Mouse (Mus musculus) heart, embryonic 16.5 days (tissue): Measurements from ENCODE around the gene Arhgef1. TPM values are rescaled to one million over a fixed set of nuclear protein-coding genes. Genes with fewer than 3 reads are reported as not detected.

ENCODE experiments used
- ATAC-seq: fragments of 200-750 bp; cut with Nextera tagmentation; replicated peaks from 2 replicates; pipeline ENCODE4 v1.8.0; 2017; ENCODE audit warnings: moderate number of reproducible peaks; ENCODE audit not compliant: insufficient read depth, low FRiP score; ENCODE audit errors: extremely low read depth
- H3K27ac ChIP-seq: fragments of 300-500 bp; sonication (generic); 2 replicates; pipeline ENCODE4 v1.5.1; 2014; ENCODE audit warnings: mild to moderate bottlenecking, low read length, control low read depth, moderate library complexity
- H3K27me3 ChIP-seq: fragments of 300-500 bp; sonication (generic); 2 replicates; pipeline ENCODE4 v1.6.1; 2014; ENCODE audit warnings: low read length, mixed read lengths; ENCODE audit not compliant: control insufficient read depth, insufficient read depth
- H3K36me3 ChIP-seq: fragments of 300-500 bp; sonication (generic); 2 replicates; pipeline ENCODE4 v1.6.1; 2014; ENCODE audit not compliant: control insufficient read depth, insufficient read depth
- H3K4me1 ChIP-seq: fragments of 300-500 bp; sonication (generic); 2 replicates; pipeline ENCODE4 v1.6.1; 2014; ENCODE audit warnings: low read length, mixed read lengths; ENCODE audit not compliant: control insufficient read depth, insufficient read depth
- H3K4me2 ChIP-seq: fragments of 300-500 bp; sonication (generic); 2 replicates; pipeline ENCODE4 v1.6.1; 2014; ENCODE audit warnings: low read depth, mild to moderate bottlenecking, control low read depth, low read length
- H3K4me3 ChIP-seq: fragments of 300-500 bp; sonication (generic); 2 replicates; pipeline ENCODE4 v1.5.1; 2014; ENCODE audit warnings: mild to moderate bottlenecking, control low read depth, low read length
- H3K9ac ChIP-seq: fragments of 300-500 bp; sonication (generic); 2 replicates; pipeline ENCODE4 v1.6.1; 2014; ENCODE audit warnings: low read length, control low read depth
- H3K9me3 ChIP-seq: fragments of 300-500 bp; sonication (generic); replicated peaks from 2 replicates; pipeline ENCODE4 v1.6.1; 2016; ENCODE audit warnings: low read length; ENCODE audit not compliant: control insufficient read depth
- WGBS: fragments of 180-500 bp; shearing (Covaris S2); extraction: QIAGEN DNeasy Blood & Tissue Kit; methylation state at CpG from one replicate; pipeline ENCODE4 v1.1.7; 2014; 5-methylcytosine and 5-hydroxymethylcytosine counted together
- polyA plus RNA-seq: library from polyadenylated mRNA; unstranded; fragments of >200 nt; fragmentation: Nextera tagmentation; extraction: Ambion mirVana; gene quantifications from 2 replicates; pipeline ENCODE4 v1.2.1, GENCODE M21; 2015

The Arhgef1 gene
- 75.4 and 80.9 TPM in 2 replicates for polyA plus RNA-seq

GRCm38 (mm10) chr7:24902630-24903443, at the start of gene Arhgef1:
Arhgef1 (plus strand) TSS chr7:24902912.
- WGBS, result 6% methylated on average over 56 of the region's 68 CpGs
- Histone ChIP-seq H3K4me3 (peak within 1 kb of the TSS; percentile 88), H3K9me3 (no peaks in the 10 kb centered on the region), H3K4me2 (peak within 1 kb of the TSS; percentile 96), H3K9ac (peak within 1 kb of the TSS; percentile 92), H3K36me3 (no peaks in the 10 kb centered on the region), H3K4me1 (peaks cover 32% of the 10 kb centered on the region), H3K27ac (peak within 1 kb of the TSS; percentile 94), H3K27me3 (no peaks in the 10 kb centered on the region)
- ATAC-seq, result no peak; the same call in 1 of the 2 replicates

- Histone ChIP-seq H3K4me3 (no peak overlapping the region), H3K27me3 (no peaks in the 10 kb centered on the region), H3K36me3 (no peaks in the 10 kb centered on the region), H3K9me3 (no peaks in the 10 kb centered on the region), H3K9ac (no peak overlapping the region), H3K4me1 (no peaks in the 10 kb centered on the region), H3K4me2 (no peak overlapping the region), H3K27ac (no peak overlapping the region)
- no peak for ATAC-seq
Observed at GRCm38 (mm10) chr7:24853233-24853563, 49.5 kb upstream of the Arhgef1 start.

GRCm38 (mm10) chr7:24853695-24854094, 49.0 kb upstream of the Arhgef1 start:
- H3K4me3 ChIP-seq, result no peak overlapping the region
- no peak for ATAC-seq
- H3K36me3 ChIP-seq, result no peaks in the 10 kb centered on the region
- H3K9ac ChIP-seq, result no peak overlapping the region
- no peak overlapping the region for H3K27ac ChIP-seq
- H3K4me2 ChIP-seq, result no peak overlapping the region
- H3K9me3 ChIP-seq, result no peaks in the 10 kb centered on the region
- no peaks in the 10 kb centered on the region for H3K27me3 ChIP-seq
- no peaks in the 10 kb centered on the region for H3K4me1 ChIP-seq
- WGBS, result 25% methylated on average over 7 of the region's 7 CpGs

GRCm38 (mm10) chr7:24856460-24857120, 46.1 kb upstream of the Arhgef1 start:
- Histone ChIP-seq H3K4me1 (no peaks in the 10 kb centered on the region), H3K4me2 (no peak overlapping the region), H3K27me3 (no peaks in the 10 kb centered on the region), H3K9ac (no peak overlapping the region), H3K36me3 (no peaks in the 10 kb centered on the region), H3K27ac (no peak overlapping the region), H3K9me3 (no peaks in the 10 kb centered on the region), H3K4me3 (no peak overlapping the region)
- no peak for ATAC-seq
- WGBS, result 43% methylated on average over 6 of the region's 6 CpGs

GRCm38 (mm10) chr7:24859234-24859633, 43.5 kb upstream of the Arhgef1 start:
- Histone ChIP-seq H3K9me3 (no peaks in the 10 kb centered on the region), H3K36me3 (no peaks in the 10 kb centered on the region), H3K4me2 (no peak overlapping the region), H3K9ac (no peak overlapping the region), H3K4me1 (no peaks in the 10 kb centered on the region), H3K4me3 (no peak overlapping the region), H3K27ac (no peak overlapping the region), H3K27me3 (no peaks in the 10 kb centered on the region)
- 73% methylated on average over 5 of the region's 5 CpGs for WGBS
- no peak for ATAC-seq

- H3K9ac ChIP-seq, result no peak within 1 kb of the TSS
- H3K4me1 ChIP-seq, result no peaks in the 10 kb centered on the region
- H3K4me2 ChIP-seq, result no peak within 1 kb of the TSS
- H3K36me3 ChIP-seq, result no peaks in the 10 kb centered on the region
- ATAC-seq, result no peak
- 79% methylated on average over 7 of the region's 7 CpGs for whole genome bisulfite sequencing
- H3K27me3 ChIP-seq, result no peaks in the 10 kb centered on the region
- H3K4me3 ChIP-seq, result no peak within 1 kb of the TSS
- H3K9me3 ChIP-seq, result no peaks in the 10 kb centered on the region
- H3K27ac ChIP-seq, result no peak within 1 kb of the TSS
Observed at GRCm38 (mm10) chr7:24861913-24862312, 40.8 kb upstream of the Arhgef1 start, which contains the start of gene Gm9844. Gm9844 (plus strand) TSS chr7:24862213.

GRCm38 (mm10) chr7:24862853-24863252, 39.9 kb upstream of the Arhgef1 start:
- no peak for ATAC-seq
- no peak overlapping the region for H3K9ac ChIP-seq
- H3K4me1 ChIP-seq, result no peaks in the 10 kb centered on the region
- H3K27me3 ChIP-seq, result no peaks in the 10 kb centered on the region
- H3K27ac ChIP-seq, result no peak overlapping the region
- 76% methylated on average over 4 of the region's 4 CpGs for WGBS
- H3K36me3 ChIP-seq, result no peaks in the 10 kb centered on the region
- no peak overlapping the region for H3K4me2 ChIP-seq
- H3K9me3 ChIP-seq, result no peaks in the 10 kb centered on the region
- H3K4me3 ChIP-seq, result no peak overlapping the region

GRCm38 (mm10) chr7:24864156-24864555, 38.6 kb upstream of the Arhgef1 start:
- Histone ChIP-seq H3K9ac (no peak overlapping the region), H3K27me3 (peaks cover 3% of the 10 kb centered on the region; the same call in 1 of the 2 replicates), H3K4me2 (no peak overlapping the region), H3K4me3 (no peak overlapping the region), H3K4me1 (no peaks in the 10 kb centered on the region), H3K9me3 (no peaks in the 10 kb centered on the region), H3K36me3 (no peaks in the 10 kb centered on the region), H3K27ac (no peak overlapping the region)
- 33% methylated on average over 6 of the region's 6 CpGs for WGBS
- ATAC-seq, result no peak

- Histone ChIP-seq H3K27me3 (peaks cover 20% of the 10 kb centered on the region), H3K9me3 (0 out of 2 replicates have a peak, but pooled peaks cover 5% of the 10 kb centered on the region), H3K4me2 (no peak overlapping the region), H3K27ac (no peak overlapping the region), H3K36me3 (no peaks in the 10 kb centered on the region), H3K4me1 (no peaks in the 10 kb centered on the region), H3K4me3 (no peak overlapping the region), H3K9ac (no peak overlapping the region)
- no peak for ATAC-seq
- 63% methylated on average over 17 of the region's 17 CpGs for WGBS
Observed at GRCm38 (mm10) chr7:24869080-24869479, 33.6 kb upstream of the Arhgef1 start.
